Mouse (Mus musculus) gastrocnemius, postnatal 10 days (tissue): ENCODE data around the gene Vamp2. TPM values are rescaled to one million over a fixed set of nuclear protein-coding genes. Genes with fewer than 3 reads are reported as not detected.

ENCODE experiments used
- DNase-seq: peaks from one replicate; pipeline ENCODE4 v3.0.0; 2021; ENCODE audit warnings: mixed read lengths
- total RNA-seq, 2 experiments: library from RNA; stranded (reverse); gene quantifications; 2 replicates each; pipeline ENCODE4 v1.2.3; 2021

The Vamp2 gene
- total RNA-seq, 2 experiments from 2014 or later = 52.4 to 55.8 TPM

DNA sequence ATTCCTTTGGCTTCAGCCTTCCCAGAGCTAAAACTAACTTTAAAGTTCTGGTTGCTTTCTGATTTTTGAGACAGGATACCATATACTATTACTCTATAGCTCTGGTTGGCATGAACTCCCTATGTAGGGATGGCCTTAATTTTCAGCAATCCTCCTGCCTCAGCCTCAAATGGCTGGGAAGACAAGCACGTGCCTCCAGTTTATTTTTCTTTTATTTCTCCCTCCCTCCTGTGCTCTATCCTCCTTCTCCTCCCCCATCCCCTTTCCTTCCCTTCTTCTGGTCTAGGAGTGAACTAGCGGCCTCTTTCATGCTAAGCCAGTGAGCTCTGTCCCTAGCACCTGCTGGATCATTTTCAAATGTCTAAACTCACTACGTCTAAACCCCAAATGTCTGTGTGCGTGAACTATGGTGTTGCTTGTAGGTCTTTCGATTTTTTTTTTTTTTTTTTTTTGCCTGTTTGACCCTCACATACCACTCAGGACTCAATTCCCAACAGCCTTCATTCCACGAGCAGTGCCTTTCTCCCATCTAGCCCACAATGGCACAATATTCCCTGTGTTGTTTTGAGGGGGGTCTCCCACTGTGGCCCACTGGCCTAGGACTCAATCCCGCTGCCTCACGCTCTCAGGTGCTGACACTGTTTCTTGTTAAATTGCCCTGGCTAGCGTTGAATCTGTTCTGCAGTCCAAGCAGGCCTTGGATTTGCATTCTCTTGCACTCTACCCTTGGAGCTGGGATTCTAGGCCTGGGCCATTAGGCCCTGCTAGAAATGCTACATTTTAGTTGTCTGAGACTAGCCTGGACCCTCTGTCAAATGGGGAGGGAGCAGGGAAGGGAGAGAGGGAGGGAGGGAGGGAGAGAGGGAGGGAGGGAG, 23.8 kb upstream of the Vamp2 start:
- DNase-seq = no peak

GRCm38 (mm10) chr11:69065394-69065925, 22.8 kb upstream of the Vamp2 start:
- no peak for DNase-seq

GRCm38 (mm10) chr11:69066163-69066861, 22.0 kb upstream of the Vamp2 start:
- no peak for DNase-seq

- DNase-seq = peak; percentile 84
These were observed 21.3 kb upstream of the Vamp2 start for GRCm38 (mm10) chr11:69066956-69067355.

GRCm38 (mm10) chr11:69067601-69068000, 20.7 kb upstream of the Vamp2 start:
- DNase-seq = no peak

DNA sequence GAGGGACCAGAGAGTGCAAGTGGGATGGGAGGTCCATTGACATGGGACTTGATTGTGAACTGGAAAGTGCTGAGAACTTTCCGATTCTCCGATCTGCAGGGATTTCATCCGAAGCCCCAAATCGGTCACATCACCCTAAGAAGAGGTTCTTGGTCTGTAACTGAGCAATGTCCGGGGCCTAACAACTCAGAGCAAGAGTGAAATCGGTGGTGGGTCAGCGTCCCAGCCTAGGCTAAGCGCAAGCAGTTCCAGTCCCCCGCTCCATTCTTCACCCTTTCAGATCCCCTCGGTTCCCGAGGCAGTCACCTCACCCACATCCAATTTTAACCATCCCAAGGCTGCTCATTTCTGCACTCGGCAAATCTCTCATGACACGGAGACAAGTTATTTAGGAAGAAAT, 18.2 kb upstream of the Vamp2 start:
- no peak for DNase-seq

DNA sequence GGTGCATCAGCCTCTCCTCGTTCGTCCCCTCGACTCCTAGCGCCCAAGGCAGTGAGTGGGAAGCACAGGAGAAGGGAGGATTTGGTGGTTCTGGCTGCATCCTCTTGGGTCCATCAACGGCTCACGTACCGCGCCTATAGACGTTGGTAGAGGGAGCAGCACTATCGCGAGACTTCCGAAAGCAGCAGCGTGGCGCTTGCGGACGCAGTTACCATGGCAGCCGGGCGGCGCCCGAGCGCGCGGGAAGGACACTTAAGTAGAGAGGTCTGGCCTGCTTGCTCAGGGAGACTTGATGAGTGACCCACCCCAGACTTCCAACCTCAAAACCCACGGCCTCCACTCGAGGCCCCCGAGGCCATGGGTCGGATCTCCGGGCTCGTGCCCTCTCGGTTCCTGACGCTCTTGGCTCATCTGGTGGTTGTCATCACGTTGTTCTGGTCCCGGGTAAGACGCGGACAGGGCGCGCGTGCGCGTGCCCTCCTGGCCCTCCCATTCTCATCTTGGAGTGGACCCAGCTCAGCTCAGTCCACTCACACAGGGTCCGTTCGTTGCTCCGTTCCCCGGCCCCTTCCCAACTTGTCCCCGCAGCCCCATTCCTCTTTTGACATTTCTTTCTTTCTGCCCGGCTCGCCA, 17.6 kb upstream of the Vamp2 start, which contains the start of gene Tmem107:
Tmem107 (plus strand) TSS at position 217 of the 633 bp plus-strand sequence.
- peak; percentile 90 for DNase-seq

DNA sequence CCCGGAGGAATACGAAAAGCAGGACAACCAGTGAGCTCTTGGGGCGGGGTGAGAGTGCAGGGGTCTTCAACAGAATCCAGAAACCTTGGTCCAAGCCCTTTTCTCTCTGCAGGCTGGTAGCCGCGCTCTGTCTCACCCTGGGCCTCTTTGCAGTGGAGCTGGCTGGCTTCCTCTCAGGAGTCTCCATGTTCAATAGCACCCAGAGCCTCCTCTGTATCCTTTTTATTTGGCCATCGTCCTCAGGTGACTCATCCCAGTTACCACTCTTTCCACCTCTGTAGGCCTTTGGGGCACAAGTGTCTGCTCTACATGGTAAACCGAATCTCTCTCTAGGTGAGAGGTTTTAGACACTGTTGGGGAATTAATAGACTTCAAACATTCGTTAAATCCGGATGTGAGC, 17.0 kb upstream of the Vamp2 start:
- DNase-seq = no peak

- DNase-seq = no peak
These were observed 16.1 kb upstream of the Vamp2 start for GRCm38 (mm10) chr11:69072234-69072633.

GRCm38 (mm10) chr11:69072666-69073064, 15.6 kb upstream of the Vamp2 start:
- DNase-seq = no peak

DNA sequence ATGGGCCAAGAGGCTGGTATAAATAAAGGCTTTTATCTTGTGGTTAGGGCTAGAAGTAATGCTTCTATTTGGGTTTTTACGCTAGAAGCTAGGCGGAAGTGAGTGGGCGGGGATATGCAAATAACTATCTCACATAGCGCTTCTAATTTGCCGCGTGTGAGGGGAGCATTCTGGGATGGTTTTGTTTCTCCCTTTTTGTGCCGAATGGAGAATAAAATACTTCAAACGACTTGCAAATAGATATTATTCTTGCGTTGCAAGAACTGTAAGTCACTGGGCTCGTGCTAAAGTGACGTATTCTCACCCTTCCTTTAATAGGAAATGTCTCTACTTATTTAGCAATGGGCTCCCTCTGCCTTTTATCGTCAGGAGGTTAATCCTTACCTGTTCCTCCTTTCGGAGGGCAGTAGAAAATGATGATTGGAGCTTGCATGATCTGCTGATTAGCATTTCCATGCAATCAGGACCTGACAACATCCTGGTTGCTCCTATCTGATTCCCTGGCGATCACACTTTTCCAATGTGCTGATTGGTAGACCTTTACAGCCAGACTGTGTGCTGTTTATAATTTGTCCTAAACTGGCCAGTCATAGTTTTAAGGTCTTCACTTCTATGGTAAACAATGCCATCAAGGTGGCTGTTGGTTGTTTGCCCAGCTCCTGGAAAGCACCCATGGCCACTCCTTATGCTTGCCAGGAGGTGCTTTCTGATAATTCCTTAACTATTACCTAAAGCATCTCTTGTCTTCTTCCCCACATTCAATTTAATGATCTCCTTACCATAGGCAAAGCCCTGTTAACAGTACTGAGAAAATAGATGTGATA, 15.0 kb upstream of the Vamp2 start:
- DNase-seq = peak; percentile 64

GRCm38 (mm10) chr11:69073951-69074775, 14.1 kb upstream of the Vamp2 start:
- DNase-seq = no peak

DNA sequence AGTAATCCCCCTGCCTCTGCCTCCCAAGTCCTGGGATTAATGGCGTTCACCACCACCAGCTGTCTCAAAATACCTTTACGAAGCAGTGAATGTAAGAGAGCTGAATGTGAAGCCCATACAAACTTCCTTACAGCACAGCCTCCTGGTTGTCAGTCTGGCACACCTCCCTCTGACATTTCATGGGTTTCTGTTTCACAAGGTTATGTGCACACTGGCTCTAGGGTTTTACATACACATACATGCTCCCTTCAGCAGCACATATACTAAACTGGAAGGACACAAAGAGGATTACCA, 13.6 kb upstream of the Vamp2 start:
- DNase-seq = no peak

GRCm38 (mm10) chr11:69075764-69076479, 12.4 kb upstream of the Vamp2 start:
- no peak for DNase-seq

DNA sequence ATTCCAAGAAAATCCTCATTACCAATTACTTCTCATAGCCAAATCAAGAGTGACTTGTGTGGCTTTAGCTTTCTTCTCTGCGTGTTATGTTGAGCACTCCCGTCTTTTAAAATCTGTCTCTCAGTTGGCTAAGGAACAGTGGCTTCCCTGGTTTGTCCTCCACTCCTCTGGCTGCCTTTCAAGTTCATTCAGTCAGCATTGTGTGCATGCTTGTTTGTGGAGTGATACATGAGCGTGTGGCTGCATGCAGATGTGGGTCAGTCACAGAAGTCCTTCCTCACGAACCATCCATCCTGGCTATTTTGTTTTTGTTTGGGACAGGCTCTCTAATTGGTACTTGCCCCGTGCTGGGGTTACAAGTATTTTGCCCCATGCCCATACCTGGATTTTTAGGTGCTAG, 11.7 kb upstream of the Vamp2 start:
- no peak for DNase-seq

- DNase-seq = no peak
These were observed 11.0 kb upstream of the Vamp2 start for GRCm38 (mm10) chr11:69077316-69077715.

GRCm38 (mm10) chr11:69078041-69078440, 10.2 kb upstream of the Vamp2 start:
- DNase-seq = no peak

GRCm38 (mm10) chr11:69078805-69079438, 9.4 kb upstream of the Vamp2 start:
- DNase-seq = no peak

GRCm38 (mm10) chr11:69080102-69080854, 8.0 kb upstream of the Vamp2 start:
- DNase-seq = no peak
